Mouse (Mus musculus): ENCODE measurements around the gene Unk.
A peak's percentile ranks its signal among the peaks of the same experiment; 100 is the strongest.
"Not testable (repeated sequence)": the region's sequence is repeated elsewhere in the genome, so short reads cannot be mapped to it uniquely, and the experiment has no call there.

Unk gene

GRCm38 (mm10) chr11:116014821-116015220 lies 15.3 kb upstream of the Unk start:
- peaks cover 5% of the 10 kb centered on the region for H3K27me3 ChIP-seq (ENCODE audit: insufficient read depth, low read length)
- H3K36me3 ChIP-seq (ENCODE audit: insufficient read depth, low read length) = peaks cover 13% of the 10 kb centered on the region
- TF ChIP-seq NANOG (IDR thresholded peaks at IDR 0.05; ENCODE audit: borderline replicate concordance, low read length) (no peak), CTCF (conservative IDR thresholded peaks at IDR 0.05; ENCODE audit: low read length) (no peak), POU5F1 (IDR thresholded peaks at IDR 0.05; ENCODE audit: borderline replicate concordance, low read length) (no peak)
- no peaks in the 10 kb centered on the region for H3K9me3 ChIP-seq (ENCODE audit: low read length)
- peaks cover 39% of the 10 kb centered on the region for H3K4me1 ChIP-seq (replicated peaks; ENCODE audit: low read depth, low read length)
- H3K4me3 ChIP-seq (replicated peaks; ENCODE audit: low read length) = no peak overlapping the region

- no peak for TF ChIP-seq POU5F1 (IDR thresholded peaks at IDR 0.05; ENCODE audit: borderline replicate concordance, low read length)
- TF ChIP-seq CTCF (conservative IDR thresholded peaks at IDR 0.05; ENCODE audit: low read length) = peak; percentile 49
- Histone ChIP-seq H3K36me3 (ENCODE audit: insufficient read depth, low read length) (peaks cover 22% of the 10 kb centered on the region), H3K4me1 (replicated peaks; ENCODE audit: low read depth, low read length) (peaks cover 27% of the 10 kb centered on the region), H3K9me3 (ENCODE audit: low read length) (no peaks in the 10 kb centered on the region), H3K4me3 (replicated peaks; ENCODE audit: low read length) (peak overlapping the region; percentile 68), H3K27me3 (ENCODE audit: insufficient read depth, low read length) (peaks cover 5% of the 10 kb centered on the region; the same call in 1 of the 2 replicates)
Observed at GRCm38 (mm10) chr11:116018106-116018505, 12.0 kb upstream of the Unk start.

GRCm38 (mm10) chr11:116018867-116019266 lies 11.3 kb upstream of the Unk start:
- Histone ChIP-seq H3K4me1 (replicated peaks; ENCODE audit: low read depth, low read length) (peaks cover 23% of the 10 kb centered on the region), H3K36me3 (ENCODE audit: insufficient read depth, low read length) (peaks cover 27% of the 10 kb centered on the region)
- not testable (repeated sequence) for H3K4me3 ChIP-seq (replicated peaks; ENCODE audit: low read length); H3K27me3 ChIP-seq (ENCODE audit: insufficient read depth, low read length); H3K9me3 ChIP-seq (ENCODE audit: low read length)

GRCm38 (mm10) chr11:116019360-116019791 lies 10.7 kb upstream of the Unk start:
- Histone ChIP-seq H3K4me3 (replicated peaks; ENCODE audit: low read length) (no peak overlapping the region), H3K36me3 (ENCODE audit: insufficient read depth, low read length) (peaks cover 27% of the 10 kb centered on the region), H3K4me1 (replicated peaks; ENCODE audit: low read depth, low read length) (peaks cover 23% of the 10 kb centered on the region), H3K27me3 (ENCODE audit: insufficient read depth, low read length) (peaks cover 5% of the 10 kb centered on the region; the same call in 1 of the 2 replicates), H3K9me3 (ENCODE audit: low read length) (no peaks in the 10 kb centered on the region)
- TF ChIP-seq POU5F1 (IDR thresholded peaks at IDR 0.05; ENCODE audit: borderline replicate concordance, low read length) = no peak
- TF ChIP-seq NANOG (IDR thresholded peaks at IDR 0.05; ENCODE audit: borderline replicate concordance, low read length) = no peak
- TF ChIP-seq CTCF (conservative IDR thresholded peaks at IDR 0.05; ENCODE audit: low read length) = no peak

- Histone ChIP-seq H3K36me3 (ENCODE audit: insufficient read depth, low read length) (peaks cover 27% of the 10 kb centered on the region), H3K4me1 (replicated peaks; ENCODE audit: low read depth, low read length) (peaks cover 23% of the 10 kb centered on the region), H3K27me3 (ENCODE audit: insufficient read depth, low read length) (peaks cover 2% of the 10 kb centered on the region; the same call in 1 of the 2 replicates), H3K9me3 (ENCODE audit: low read length) (no peaks in the 10 kb centered on the region), H3K4me3 (replicated peaks; ENCODE audit: low read length) (no peak overlapping the region)
- no peak for TF ChIP-seq CTCF (conservative IDR thresholded peaks at IDR 0.05; ENCODE audit: low read length)
- TF ChIP-seq POU5F1 (IDR thresholded peaks at IDR 0.05; ENCODE audit: borderline replicate concordance, low read length) = no peak
- TF ChIP-seq NANOG (IDR thresholded peaks at IDR 0.05; ENCODE audit: borderline replicate concordance, low read length) = no peak
Observed at GRCm38 (mm10) chr11:116019976-116020411, 10.1 kb upstream of the Unk start.

GRCm38 (mm10) chr11:116020519-116020922 lies 9.6 kb upstream of the Unk start:
- TF ChIP-seq CTCF (conservative IDR thresholded peaks at IDR 0.05; ENCODE audit: low read length) (peak; percentile 17), NANOG (IDR thresholded peaks at IDR 0.05; ENCODE audit: borderline replicate concordance, low read length) (no peak), POU5F1 (IDR thresholded peaks at IDR 0.05; ENCODE audit: borderline replicate concordance, low read length) (no peak)
- H3K9me3 ChIP-seq (ENCODE audit: low read length) = no peaks in the 10 kb centered on the region

GRCm38 (mm10) chr11:116021328-116022220 lies 8.5 kb upstream of the Unk start:
- H3K4me1 ChIP-seq (replicated peaks; ENCODE audit: low read depth, low read length) = peaks cover 23% of the 10 kb centered on the region
- no peaks in the 10 kb centered on the region for H3K27me3 ChIP-seq (ENCODE audit: insufficient read depth, low read length)
- H3K9me3 ChIP-seq (ENCODE audit: low read length) = no peaks in the 10 kb centered on the region
- no peak for TF ChIP-seq CTCF (conservative IDR thresholded peaks at IDR 0.05; ENCODE audit: low read length)
- TF ChIP-seq POU5F1 (IDR thresholded peaks at IDR 0.05; ENCODE audit: borderline replicate concordance, low read length) = no peak
- TF ChIP-seq NANOG (IDR thresholded peaks at IDR 0.05; ENCODE audit: borderline replicate concordance, low read length) = no peak
- H3K4me3 ChIP-seq (replicated peaks; ENCODE audit: low read length) = no peak overlapping the region; the same call in 1 of the 2 replicates
- H3K36me3 ChIP-seq (ENCODE audit: insufficient read depth, low read length) = peaks cover 27% of the 10 kb centered on the region

More at GRCm38 (mm10) chr11:116020519-116020922, 9.6 kb upstream of the Unk start:
- Histone ChIP-seq H3K27me3 (ENCODE audit: insufficient read depth, low read length) (peaks cover 2% of the 10 kb centered on the region; the same call in 1 of the 2 replicates), H3K4me1 (replicated peaks; ENCODE audit: low read depth, low read length) (peaks cover 23% of the 10 kb centered on the region), H3K4me3 (replicated peaks; ENCODE audit: low read length) (no peak overlapping the region), H3K36me3 (ENCODE audit: insufficient read depth, low read length) (peaks cover 27% of the 10 kb centered on the region)

- H3K36me3 ChIP-seq (ENCODE audit: insufficient read depth, low read length) = peaks cover 27% of the 10 kb centered on the region
- no peaks in the 10 kb centered on the region for H3K9me3 ChIP-seq (ENCODE audit: low read length)
- no peaks in the 10 kb centered on the region for H3K27me3 ChIP-seq (ENCODE audit: insufficient read depth, low read length)
- peak overlapping the region; percentile 52 for H3K4me3 ChIP-seq (replicated peaks; ENCODE audit: low read length)
- TF ChIP-seq CTCF (conservative IDR thresholded peaks at IDR 0.05; ENCODE audit: low read length) (no peak), NANOG (IDR thresholded peaks at IDR 0.05; ENCODE audit: borderline replicate concordance, low read length) (no peak), POU5F1 (IDR thresholded peaks at IDR 0.05; ENCODE audit: borderline replicate concordance, low read length) (no peak)
- peaks cover 26% of the 10 kb centered on the region for H3K4me1 ChIP-seq (replicated peaks; ENCODE audit: low read depth, low read length)
Observed at GRCm38 (mm10) chr11:116022256-116022780, 7.8 kb upstream of the Unk start.

- peaks cover 27% of the 10 kb centered on the region for H3K36me3 ChIP-seq (ENCODE audit: insufficient read depth, low read length)
- H3K4me1 ChIP-seq (replicated peaks; ENCODE audit: low read depth, low read length) = peaks cover 28% of the 10 kb centered on the region
- H3K9me3 ChIP-seq (ENCODE audit: low read length); H3K27me3 ChIP-seq (ENCODE audit: insufficient read depth, low read length): not testable (repeated sequence)
- peak overlapping the region; percentile 98 for H3K4me3 ChIP-seq (replicated peaks; ENCODE audit: low read length)
Observed at GRCm38 (mm10) chr11:116023074-116023770, 6.9 kb upstream of the Unk start.

Data from E14TG2a.4 (cell line).